Mouse (Mus musculus) G1E (cell line): ENCODE results near the gene Actg1.

Experiments
- CTCF ChIP-seq: IDR thresholded peaks from 2 replicates; pipeline ENCODE4 v1.5.1; 2012; ENCODE audit warnings: low read depth, low read length, inconsistent platforms, mixed read lengths
- GATA1 ChIP-seq: IDR thresholded peaks from 2 replicates; pipeline ENCODE4 v1.6.1; 2012; ENCODE audit warnings: borderline replicate concordance, low read length, inconsistent platforms, mixed read lengths
- POLR2AphosphoS5 ChIP-seq: IDR thresholded peaks from 2 replicates; pipeline ENCODE4 v1.6.1; 2012; ENCODE audit warnings: low read depth, low read length, inconsistent platforms; ENCODE audit not compliant: insufficient replicate concordance
- TAL1 ChIP-seq: conservative IDR thresholded peaks from 2 replicates; pipeline ENCODE4 v1.6.1; 2012; ENCODE audit warnings: low read depth, low read length, inconsistent platforms, mixed read lengths

- no peak for TF ChIP-seq CTCF
- no peak for TF ChIP-seq GATA1
- TF ChIP-seq TAL1: no peak
- no peak for TF ChIP-seq POLR2AphosphoS5
Measured at GRCm38 (mm10) chr11:120303559-120304349, 44.6 kb downstream of the Actg1 start.
